Mouse (Mus musculus): Measurements from ENCODE around the gene Trip10. TPM values are rescaled to one million over a fixed set of nuclear protein-coding genes. Genes with fewer than 3 reads are reported as not detected.

The Trip10 gene
- polyA plus RNA-seq, 1 experiment, result 39.2 TPM

DNA sequence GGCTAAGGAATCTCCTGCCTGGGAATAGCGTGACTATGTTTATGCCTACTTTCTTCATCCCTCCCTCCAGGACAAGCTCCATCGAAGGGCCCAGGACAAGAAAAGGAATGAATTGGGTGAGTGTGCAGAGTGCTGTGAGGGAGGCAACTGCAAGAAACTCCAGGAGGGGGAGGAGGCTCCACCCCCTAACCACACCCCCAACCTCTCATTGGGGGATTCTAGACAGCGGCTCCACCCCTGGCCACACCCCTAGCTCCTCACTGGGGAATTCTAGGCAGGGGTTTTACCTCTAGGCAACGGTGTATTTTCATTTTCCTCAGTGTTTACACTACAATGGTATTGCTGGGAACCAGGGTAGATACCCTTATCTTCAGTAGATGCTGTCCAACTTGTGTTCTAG, 56.3 kb downstream of the Trip10 start:
- Histone ChIP-seq H3ac (ENCODE audit: control insufficient read depth, insufficient read length) (no peak overlapping the region), H3K36me3 (ENCODE audit: control insufficient read depth, insufficient read depth) (no peaks in the 10 kb centered on the region), H3K4me2 (ENCODE audit: low read depth) (no peak overlapping the region), H3K27me3 (ENCODE audit: control insufficient read depth, insufficient read depth, insufficient read length) (no peaks in the 10 kb centered on the region), H3K79me2 (ENCODE audit: control insufficient read depth, insufficient read depth) (no peaks in the 10 kb centered on the region), H3K4me3 (no peak overlapping the region)
- no peak for TF ChIP-seq E2F4 (IDR thresholded peaks at IDR 0.05; ENCODE audit: insufficient read depth)

GRCm38 (mm10) chr17:57307074-57307473, 57.8 kb downstream of the Trip10 start:
- H3K79me2 ChIP-seq (ENCODE audit: control insufficient read depth, insufficient read depth), result no peaks in the 10 kb centered on the region
- no peak overlapping the region for H3K4me3 ChIP-seq
- no peak overlapping the region for H3K4me2 ChIP-seq (ENCODE audit: low read depth)
- no peak overlapping the region for H3ac ChIP-seq (ENCODE audit: control insufficient read depth, insufficient read length)
- H3K27me3 ChIP-seq (ENCODE audit: control insufficient read depth, insufficient read depth, insufficient read length), result no peaks in the 10 kb centered on the region
- no peaks in the 10 kb centered on the region for H3K36me3 ChIP-seq (ENCODE audit: control insufficient read depth, insufficient read depth)
- no peak for TF ChIP-seq MAX (IDR thresholded peaks at IDR 0.05; ENCODE audit: low read depth)
- no peak for TF ChIP-seq POLR2A (IDR thresholded peaks at IDR 0.05; ENCODE audit: insufficient read length, low read depth)
- no peak for TF ChIP-seq REST (IDR thresholded peaks at IDR 0.05; ENCODE audit: insufficient read depth, insufficient read length)

GRCm38 (mm10) chr17:57311801-57312200, 62.5 kb downstream of the Trip10 start:
- Histone ChIP-seq H3K36me3 (ENCODE audit: control insufficient read depth, insufficient read depth) (no peaks in the 10 kb centered on the region), H3K27me3 (ENCODE audit: control insufficient read depth, insufficient read depth, insufficient read length) (peaks cover 5% of the 10 kb centered on the region), H3ac (ENCODE audit: control insufficient read depth, insufficient read length) (no peak overlapping the region), H3K4me2 (ENCODE audit: low read depth) (no peak overlapping the region), H3K79me2 (ENCODE audit: control insufficient read depth, insufficient read depth) (no peaks in the 10 kb centered on the region), H3K4me3 (no peak overlapping the region)
- TF ChIP-seq MYOD1 (IDR thresholded peaks at IDR 0.05; ENCODE audit: control insufficient read depth in 1 of 3, insufficient read length in 2 of 3, low read depth in 2 of 3), result no peak
- TF ChIP-seq REST (IDR thresholded peaks at IDR 0.05; ENCODE audit: insufficient read depth, insufficient read length), result no peak
- no peak for TF ChIP-seq USF1 (IDR thresholded peaks at IDR 0.05; ENCODE audit: low read depth)
- no peak for TF ChIP-seq E2F4 (IDR thresholded peaks at IDR 0.05; ENCODE audit: insufficient read depth)
- TF ChIP-seq MAX (IDR thresholded peaks at IDR 0.05; ENCODE audit: low read depth), result no peak
- TF ChIP-seq TCF3 (IDR thresholded peaks at IDR 0.05; ENCODE audit: insufficient read length, low read depth), result no peak
- no peak for TF ChIP-seq TCF12 (IDR thresholded peaks at IDR 0.05; ENCODE audit: insufficient read depth, poor library complexity, severe bottlenecking)
- no peak for TF ChIP-seq POLR2AphosphoS2 (IDR thresholded peaks at IDR 0.05; ENCODE audit: insufficient read length, low read depth)

Other genes starting within 250 kb of the Trip10 start
- gene Pspn, start 249.4 kb upstream of the Trip10 start, polyA plus RNA-seq (2012; fragmentation: generic; extraction: Trizol), result 1.1 TPM
- 61.6 TPM for gene Gtf2f1, start 238.2 kb upstream of the Trip10 start, polyA plus RNA-seq (2012; fragmentation: generic; extraction: Trizol)
- gene Gm17949, start 238.0 kb upstream of the Trip10 start, polyA plus RNA-seq (2012; fragmentation: generic; extraction: Trizol), result 0.04 TPM
- gene Khsrp, start 217.9 kb upstream of the Trip10 start, polyA plus RNA-seq (2012; fragmentation: generic; extraction: Trizol), result 42.5 TPM
- not detected for gene Slc25a41, start 207.8 kb upstream of the Trip10 start, polyA plus RNA-seq (2012; fragmentation: generic; extraction: Trizol)
- gene Crb3, start 190.3 kb upstream of the Trip10 start, polyA plus RNA-seq (2012; fragmentation: generic; extraction: Trizol), result not detected
- gene Slc25a23, start 189.6 kb upstream of the Trip10 start, polyA plus RNA-seq (2012; fragmentation: generic; extraction: Trizol), result 2.2 TPM
- gene Dennd1c, start 170.9 kb upstream of the Trip10 start, polyA plus RNA-seq (2012; fragmentation: generic; extraction: Trizol), result 0.04 TPM
- gene Tubb4a, start 161.7 kb upstream of the Trip10 start, polyA plus RNA-seq (2012; fragmentation: generic; extraction: Trizol), result 0.14 TPM
- gene Tnfsf9, start 144.1 kb upstream of the Trip10 start, polyA plus RNA-seq (2012; fragmentation: generic; extraction: Trizol), result 7.0 TPM
- not detected for gene Cd70, start 99.7 kb upstream of the Trip10 start, polyA plus RNA-seq (2012; fragmentation: generic; extraction: Trizol)
- gene Tnfsf14, start 55.3 kb upstream of the Trip10 start, polyA plus RNA-seq (2012; fragmentation: generic; extraction: Trizol), result not detected
- gene C3, start 21.3 kb upstream of the Trip10 start, polyA plus RNA-seq (2012; fragmentation: generic; extraction: Trizol), result 0.12 TPM
- gene Gpr108, start 1.0 kb upstream of the Trip10 start, polyA plus RNA-seq (2012; fragmentation: generic; extraction: Trizol), result 53.9 TPM
- not detected for gene Vav1, start 29.6 kb downstream of the Trip10 start, polyA plus RNA-seq (2012; fragmentation: generic; extraction: Trizol)
- 0.01 TPM for gene Adgre1, start 109.2 kb downstream of the Trip10 start, polyA plus RNA-seq (2012; fragmentation: generic; extraction: Trizol)